Mouse (Mus musculus): ENCODE data around the gene Ccr9.
"Not testable (repeated sequence)": the region's sequence is repeated elsewhere in the genome, so short reads cannot be mapped to it uniquely, and the experiment has no call there.

Gene Ccr9

GRCm38 (mm10) chr9:123716301-123716700 is 38.1 kb downstream of the Ccr9 start:
- DNase-seq (ENCODE audit: low spot score), result no peak

DNA sequence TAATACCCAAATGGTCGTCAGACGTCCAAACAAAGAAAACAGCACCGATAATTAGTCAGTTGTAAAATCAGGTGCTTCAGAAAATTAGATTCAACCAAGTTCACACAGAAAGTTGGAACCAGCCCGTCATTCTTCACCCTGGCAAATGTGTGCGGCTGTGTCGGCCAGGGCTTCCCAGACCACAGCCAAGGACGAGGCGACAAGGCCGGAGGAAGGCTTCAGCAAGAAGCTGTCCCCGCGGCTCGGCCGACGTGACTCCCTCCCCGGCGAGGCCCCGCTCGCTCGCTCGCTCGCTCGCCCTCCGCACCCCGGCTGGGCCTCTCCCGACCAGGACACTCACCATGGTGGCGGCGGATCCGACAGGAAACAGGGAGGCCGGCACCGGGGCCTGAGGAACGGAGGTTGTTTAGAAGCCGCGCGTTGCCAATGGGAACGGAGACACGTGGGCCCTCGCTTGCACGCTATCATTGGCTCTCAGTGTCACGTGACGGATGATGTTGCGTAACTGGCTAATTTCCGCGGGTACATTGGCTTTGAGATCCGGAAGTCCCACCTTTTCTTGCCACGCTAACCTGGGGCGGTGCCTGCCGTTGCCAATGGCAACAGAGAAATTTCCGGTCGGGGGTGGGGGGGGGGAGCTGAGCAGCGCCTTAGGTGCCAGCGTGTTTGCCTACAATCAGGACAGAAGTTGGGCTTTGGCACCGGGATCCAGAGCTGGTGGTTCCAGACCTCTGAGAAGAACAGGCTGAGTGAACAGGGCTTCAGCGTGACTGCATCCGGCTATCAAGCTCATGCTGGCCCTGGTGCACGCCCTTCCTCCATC is 39.2 kb downstream of the Ccr9 start, which contains the start of gene Lztfl1:
Lztfl1 (minus strand) TSS at position 512 of the 823 bp plus-strand sequence.
- DNase-seq (ENCODE audit: low spot score), result peak; percentile 92

GRCm38 (mm10) chr9:123722737-123723493 is 44.7 kb downstream of the Ccr9 start:
- DNase-seq (ENCODE audit: low spot score), result no peak

DNA sequence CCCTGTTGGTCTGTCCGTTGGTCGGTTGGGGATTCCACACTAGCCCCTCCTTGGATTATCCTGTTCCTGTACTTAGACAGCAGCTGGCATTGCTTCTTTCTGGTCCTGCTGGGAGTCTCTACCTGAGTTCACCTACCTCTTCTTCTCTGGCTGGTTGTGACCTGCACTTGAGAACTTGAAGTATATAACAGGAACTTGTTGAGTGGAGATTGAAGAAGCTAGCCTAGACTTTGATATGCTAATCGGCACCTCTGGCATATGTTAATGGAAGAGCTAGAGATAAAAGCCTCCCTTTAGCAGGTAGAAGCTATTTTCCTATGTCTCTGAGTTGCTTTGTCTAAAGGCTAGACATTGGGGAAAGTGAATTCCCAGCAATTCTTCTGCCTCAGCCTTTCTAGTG is 53.0 kb downstream of the Ccr9 start:
- DNase-seq (ENCODE audit: low spot score), result no peak

GRCm38 (mm10) chr9:123734133-123734532 is 55.9 kb downstream of the Ccr9 start:
- DNase-seq (ENCODE audit: low spot score), result no peak

DNA sequence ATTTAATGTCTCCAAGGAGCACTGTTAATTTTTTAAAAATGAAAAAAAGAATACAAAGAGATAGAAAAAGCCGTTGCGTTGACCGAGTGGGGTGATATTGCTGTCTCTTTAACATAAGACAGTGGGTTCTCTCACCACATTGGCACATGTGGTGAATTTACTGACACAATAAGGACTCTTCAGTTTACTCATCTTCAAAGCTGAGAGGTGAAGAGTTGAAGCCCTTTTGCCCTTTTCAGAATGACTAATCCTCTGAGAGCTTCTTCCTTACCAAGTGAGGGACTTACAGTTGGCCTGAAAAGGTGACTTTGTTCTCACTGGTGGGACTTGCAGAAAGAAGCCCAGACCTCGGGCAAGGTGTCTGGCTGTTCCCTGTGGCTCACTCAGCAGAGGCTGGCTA is 62.6 kb downstream of the Ccr9 start:
- no peak for DNase-seq (ENCODE audit: low spot score)

- not testable (repeated sequence) for DNase-seq (ENCODE audit: low spot score)
These were observed 71.4 kb downstream of the Ccr9 start for GRCm38 (mm10) chr9:123749687-123750086.

DNA sequence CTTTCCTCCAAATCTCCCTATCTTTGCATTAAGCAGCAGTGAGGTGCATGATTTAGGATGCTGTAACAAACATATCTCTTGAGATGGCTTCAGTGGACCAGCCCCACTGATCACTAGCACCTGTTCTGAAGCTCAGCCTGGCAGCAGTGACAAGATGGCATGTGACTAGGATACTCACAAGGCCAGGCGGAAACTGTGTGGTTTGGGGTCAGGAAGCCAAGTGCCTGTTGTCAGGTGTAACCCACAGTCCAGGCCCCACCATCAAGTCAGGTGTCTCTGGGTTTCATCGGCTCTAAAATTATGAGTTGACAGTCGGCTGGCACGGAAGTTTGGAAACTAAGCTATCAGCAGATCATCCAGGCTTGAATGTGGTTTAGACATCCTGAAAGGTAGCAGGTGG is 76.1 kb downstream of the Ccr9 start:
- no peak for DNase-seq (ENCODE audit: low spot score)

- DNase-seq (ENCODE audit: low spot score), result no peak
These were observed 78.5 kb downstream of the Ccr9 start for GRCm38 (mm10) chr9:123756752-123757151.

DNA sequence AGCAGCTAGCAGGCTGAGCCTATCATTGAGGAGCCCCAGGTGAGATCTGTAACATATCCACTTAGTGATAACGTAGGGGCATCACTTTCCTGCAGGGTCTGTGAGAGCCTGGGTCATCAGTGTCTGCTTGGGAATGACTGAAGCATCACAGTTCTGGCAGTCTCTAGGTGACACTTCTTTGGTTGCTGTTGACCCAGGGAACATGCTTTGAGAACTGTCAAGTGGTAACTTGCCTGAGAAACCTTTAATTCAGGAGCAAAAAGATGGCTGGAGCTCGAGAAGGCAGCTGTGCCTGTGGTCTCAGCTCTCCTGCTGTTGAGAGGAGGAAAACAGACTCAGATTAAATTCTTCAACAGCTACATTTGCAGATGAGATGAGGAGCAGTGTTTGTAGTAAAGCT is 79.1 kb downstream of the Ccr9 start:
- DNase-seq (ENCODE audit: low spot score), result no peak

DNA sequence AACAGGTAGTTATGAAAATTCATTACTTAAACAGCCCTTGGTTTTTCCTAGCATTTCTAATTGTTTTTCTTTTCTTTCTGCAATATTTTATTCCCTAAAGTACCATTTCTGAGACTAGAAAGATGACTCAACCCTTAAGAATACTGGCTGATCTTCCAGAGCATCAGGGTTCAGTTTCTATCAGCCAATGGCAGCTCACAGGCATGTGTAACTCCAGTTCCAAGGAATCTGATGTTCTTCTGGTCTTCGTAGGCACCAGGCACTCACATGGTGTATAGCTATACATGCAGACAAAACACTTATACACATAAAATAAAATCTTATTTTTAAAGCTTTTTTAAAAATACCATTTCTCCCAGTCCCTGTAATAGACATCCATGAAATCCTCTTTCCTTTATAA is 79.9 kb downstream of the Ccr9 start:
- DNase-seq (ENCODE audit: low spot score), result no peak

DNA sequence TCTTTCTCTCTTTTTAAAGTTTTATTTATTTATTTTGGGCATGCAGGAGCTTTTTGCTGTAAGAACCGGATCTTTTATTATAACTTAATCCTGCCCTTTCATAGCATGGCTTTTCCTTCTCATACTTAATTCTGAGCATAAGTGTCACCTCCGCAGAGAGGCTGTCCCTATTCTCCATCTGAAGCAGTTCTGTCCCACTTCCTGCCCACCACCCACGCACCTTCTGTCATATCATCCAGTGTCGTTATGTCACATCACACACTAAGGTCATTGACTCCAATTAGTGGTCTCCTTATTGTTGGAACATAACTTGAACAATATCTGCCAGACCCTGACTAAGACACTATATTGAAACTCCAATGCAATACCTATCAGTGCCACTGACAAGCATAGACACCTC is 80.4 kb downstream of the Ccr9 start:
- DNase-seq (ENCODE audit: low spot score), result no peak

DNA sequence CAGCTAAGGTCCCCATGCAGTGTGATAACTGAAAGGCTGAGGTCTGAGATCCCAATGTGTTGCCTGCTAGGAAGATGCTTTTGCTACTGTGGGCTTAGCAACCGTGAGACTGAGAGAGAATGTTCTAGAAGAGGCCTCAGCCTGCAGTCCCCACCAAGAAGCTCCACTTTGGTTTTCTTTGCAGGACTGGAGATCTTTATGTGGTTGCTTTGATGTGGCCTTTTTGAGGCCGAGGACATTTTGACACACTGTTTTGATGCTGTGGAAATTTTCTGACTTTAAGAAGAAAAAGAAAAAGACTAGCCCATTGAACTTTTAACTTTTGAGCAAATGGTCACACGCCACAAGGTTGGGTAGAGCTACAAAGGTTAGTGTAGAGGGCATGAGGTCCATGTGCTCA is 82.6 kb downstream of the Ccr9 start:
- no peak for DNase-seq (ENCODE audit: low spot score)

GRCm38 (mm10) chr9:123762886-123763285 is 84.6 kb downstream of the Ccr9 start:
- no peak for DNase-seq (ENCODE audit: low spot score)

- no peak for DNase-seq (ENCODE audit: low spot score)
These were observed 85.5 kb downstream of the Ccr9 start for GRCm38 (mm10) chr9:123763771-123764170.

DNA sequence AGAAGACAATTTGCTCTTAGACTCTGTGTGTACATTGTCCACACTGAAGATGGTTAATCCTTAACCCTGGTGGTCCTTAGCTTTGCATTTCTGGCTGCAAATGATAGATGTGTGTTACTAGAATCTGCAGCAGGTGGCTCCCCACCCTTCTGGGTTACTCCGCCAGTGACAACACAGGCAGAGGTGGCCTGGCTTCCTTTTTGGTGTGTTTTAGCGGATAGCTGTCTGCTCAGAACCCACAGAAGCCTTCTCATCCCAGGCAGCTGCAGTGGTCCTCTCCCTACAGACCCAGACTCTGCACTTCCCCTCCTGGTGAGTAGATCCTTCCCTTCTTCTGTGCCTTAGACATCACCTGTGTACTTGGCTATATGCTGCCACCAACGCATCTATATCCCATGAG is 88.8 kb downstream of the Ccr9 start:
- no peak for DNase-seq (ENCODE audit: low spot score)

DNA sequence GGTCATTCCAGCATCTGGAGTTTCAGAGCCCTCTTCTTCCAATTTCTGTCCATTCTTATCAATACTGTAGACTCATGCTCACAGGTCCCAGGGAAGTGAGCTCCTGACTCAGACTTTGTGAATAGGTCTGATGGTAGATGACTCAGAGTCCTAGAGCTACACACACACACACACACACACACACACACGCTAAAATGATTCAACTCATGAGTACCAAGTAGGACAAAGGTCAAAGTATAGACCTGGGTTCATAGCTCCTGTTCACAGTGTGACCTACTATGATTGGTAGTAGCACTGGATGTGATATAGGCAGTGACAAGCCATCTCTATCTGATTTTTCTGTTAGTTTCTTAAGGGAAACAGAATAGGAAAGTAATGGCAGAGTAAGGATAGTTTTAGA is 90.2 kb downstream of the Ccr9 start:
- no peak for DNase-seq (ENCODE audit: low spot score)

DNA sequence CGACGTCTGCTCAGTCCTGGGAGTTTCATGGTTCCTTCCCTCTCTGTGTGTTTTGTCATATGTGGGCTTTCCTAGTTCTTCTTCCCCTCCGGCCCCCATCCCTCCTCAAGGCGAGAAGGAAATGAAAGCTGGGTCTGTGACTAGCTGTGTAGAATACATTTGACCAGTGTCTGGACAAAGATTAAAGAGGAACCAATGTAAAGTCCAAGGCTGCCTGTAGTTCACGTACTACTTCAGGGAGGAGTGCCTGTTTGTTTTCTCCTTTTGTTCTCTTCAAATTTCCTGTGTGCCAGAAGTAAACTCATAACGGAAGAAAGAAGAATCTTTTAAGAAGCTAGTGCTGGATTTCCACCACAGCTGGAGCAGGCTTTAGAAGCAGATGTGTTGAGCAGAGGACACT is 91.3 kb downstream of the Ccr9 start:
- no peak for DNase-seq (ENCODE audit: low spot score)

DNA sequence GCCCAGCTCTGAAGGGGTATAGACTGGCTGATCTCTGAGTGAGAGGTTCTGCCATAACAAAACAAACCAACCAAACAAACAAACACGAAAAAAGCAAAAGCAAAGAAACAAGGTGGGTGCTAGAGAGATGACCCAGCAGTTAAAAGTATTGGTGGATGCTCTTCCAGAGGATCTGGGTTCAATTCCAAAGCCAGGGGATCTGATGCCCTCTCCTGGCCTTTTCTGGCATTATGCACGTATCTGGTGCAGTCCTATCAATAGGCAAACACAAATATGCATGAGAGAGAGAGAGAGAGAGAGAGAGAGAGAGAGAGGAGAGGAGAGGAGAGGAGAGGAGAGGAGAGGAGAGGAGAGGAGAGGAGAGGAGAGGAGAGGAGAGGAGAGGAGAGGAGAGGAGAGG is 95.1 kb downstream of the Ccr9 start:
- DNase-seq (ENCODE audit: low spot score), result not testable (repeated sequence)

- DNase-seq (ENCODE audit: low spot score), result no peak
These were observed 110.8 kb downstream of the Ccr9 start for GRCm38 (mm10) chr9:123788855-123789529.

- no peak for DNase-seq (ENCODE audit: low spot score)
These were observed 117.9 kb downstream of the Ccr9 start for GRCm38 (mm10) chr9:123796174-123796573.

GRCm38 (mm10) chr9:123801527-123801926 is 123.3 kb downstream of the Ccr9 start:
- no peak for DNase-seq (ENCODE audit: low spot score)

- DNase-seq (ENCODE audit: low spot score), result no peak
These were observed 124.2 kb downstream of the Ccr9 start for GRCm38 (mm10) chr9:123802421-123802820.

All from ovary, adult 18-20 months (tissue).